Mouse (Mus musculus): ENCODE measurements at regions not wholly inside any gene's neighbourhood (a gene's known extent, or its start where the extent isn't known, plus 50 kb on each side); places are given as distances from the start of the nearest gene placed in this dataset.
A peak's percentile ranks its signal among the peaks of the same experiment; 100 is the strongest.

DNA sequence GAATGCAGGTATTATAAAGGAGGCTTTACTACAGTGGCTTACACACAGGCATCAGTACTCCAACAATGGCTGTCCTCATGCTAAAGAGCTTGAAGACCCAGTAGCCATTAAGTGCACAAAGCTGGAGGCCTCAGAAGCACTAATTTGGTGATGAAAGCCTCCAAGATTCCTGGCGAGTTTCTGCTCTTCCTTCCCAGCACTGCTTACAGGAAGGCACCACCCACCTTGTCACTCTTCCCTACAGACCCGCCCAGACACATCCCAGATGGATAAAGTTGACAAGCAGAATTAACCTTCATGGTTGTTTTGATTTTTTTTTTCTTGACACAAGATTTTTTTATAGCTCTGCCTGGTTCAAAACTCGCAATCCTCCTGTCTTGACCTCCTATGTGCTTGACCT, 59.0 kb upstream of the Hephl1 start:
- no peaks in the 10 kb centered on the region for H3K9me3 ChIP-seq (replicated peaks; ENCODE audit: low read length)
- no peak for DNase-seq (ENCODE audit: extremely low read depth)
- no peaks in the 10 kb centered on the region for H3K36me3 ChIP-seq (replicated peaks in 1 of 2; ENCODE audit: control insufficient read depth in 1 of 2, insufficient read depth in 1 of 2, low read length in 1 of 2)
- no peak overlapping the region for H3K27ac ChIP-seq (ENCODE audit: insufficient read depth, low read depth)
- TF ChIP-seq ZC3H11A (IDR thresholded peaks at IDR 0.05; ENCODE audit: low read depth, low read length) (no peak), ZNF384 (IDR thresholded peaks at IDR 0.05; ENCODE audit: low read depth, low read length) (no peak)
- dilution Hi-C loops (cut with MboI; ENCODE audit: extremely low pct_ligation_motif_present, extremely low pct_unique_long_range_greater_than_20kb, low sequenced_read_pairs): no loop called here
- no peak overlapping the region for H3K9ac ChIP-seq (ENCODE audit: insufficient read depth, low read depth)
- H3K4me1 ChIP-seq (ENCODE audit: control insufficient read depth in 1 of 2, insufficient read depth in 2 of 2): no peaks in the 10 kb centered on the region; a peak in 1 of 4 replicates
- no peaks in the 10 kb centered on the region for H3K79me2 ChIP-seq (replicated peaks; ENCODE audit: control insufficient read depth, extremely low read depth, insufficient read depth, poor library complexity, severe bottlenecking)
- no peaks in the 10 kb centered on the region for H3K27me3 ChIP-seq (replicated peaks)
- no peak overlapping the region for H3K4me3 ChIP-seq (replicated peaks in 1 of 3; ENCODE audit: low read depth in 2 of 3, low read length in 2 of 3, poor library complexity in 1 of 3)
- no peak overlapping the region for H3K4me2 ChIP-seq (ENCODE audit: insufficient read depth, low read depth, poor library complexity, severe bottlenecking)
- in situ Hi-C loops (cut with MboI; ENCODE audit: low pct_ligation_motif_present, low pct_unique_long_range_greater_than_20kb, low sequenced_read_pairs): no loop called here

DNA sequence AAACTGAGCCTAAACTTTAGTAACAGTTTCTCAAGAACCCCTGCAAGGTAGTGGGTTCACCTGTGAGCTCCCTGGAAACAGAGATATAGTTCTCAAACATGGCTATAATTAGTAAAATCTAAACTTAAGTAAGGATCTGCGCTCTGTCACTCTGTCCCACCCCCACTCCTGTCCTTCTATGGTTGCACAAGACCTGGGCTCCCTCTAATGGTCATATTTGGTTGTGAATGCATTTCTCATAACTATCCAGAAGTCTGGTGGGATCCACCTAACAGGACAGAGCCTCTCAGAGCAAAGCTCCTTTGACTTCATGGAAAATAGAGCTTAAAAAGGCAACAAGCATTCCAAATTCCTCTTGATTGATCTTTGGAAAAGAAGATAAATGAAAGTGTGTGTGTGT, 57.8 kb upstream of the Hephl1 start:
- dilution Hi-C loops (cut with MboI; ENCODE audit: extremely low pct_ligation_motif_present, extremely low pct_unique_long_range_greater_than_20kb, low sequenced_read_pairs): no loop called here
- in situ Hi-C loops (cut with MboI; ENCODE audit: low pct_ligation_motif_present, low pct_unique_long_range_greater_than_20kb, low sequenced_read_pairs): no loop called here
- H3K4me1 ChIP-seq (ENCODE audit: control insufficient read depth in 1 of 2, insufficient read depth in 2 of 2): no peaks in the 10 kb centered on the region
- no peaks in the 10 kb centered on the region for H3K36me3 ChIP-seq (replicated peaks in 1 of 2; ENCODE audit: control insufficient read depth in 1 of 2, insufficient read depth in 1 of 2, low read length in 1 of 2)
- H3K9me3 ChIP-seq (replicated peaks; ENCODE audit: low read length): no peaks in the 10 kb centered on the region
- no peak for TF ChIP-seq USF2 (conservative IDR thresholded peaks at IDR 0.05; ENCODE audit: low read depth, low read length)
- TF ChIP-seq TBP (conservative IDR thresholded peaks at IDR 0.05; ENCODE audit: low read depth, low read length): no peak
- TF ChIP-seq SMC3 (IDR thresholded peaks at IDR 0.05; ENCODE audit: low read depth, low read length): peak; percentile 19; the same call in 1 of the 2 replicates
- TF ChIP-seq RAD21 (IDR thresholded peaks at IDR 0.05; ENCODE audit: low read depth, low read length): peak; percentile 69
- TF ChIP-seq PAX5 (IDR thresholded peaks at IDR 0.05; ENCODE audit: low read length): no peak
- no peak for TF ChIP-seq USF1 (IDR thresholded peaks at IDR 0.05; ENCODE audit: low read depth, low read length)
- TF ChIP-seq CTCF (conservative IDR thresholded peaks at IDR 0.05 in 1 of 2, IDR thresholded peaks at IDR 0.05 in 1 of 2; ENCODE audit: low read depth in 2 of 2, low read length in 2 of 2): peak in 1 of 2 experiments; percentile 68; a peak in 2 of 4 replicates
- TF ChIP-seq E2F4 (IDR thresholded peaks at IDR 0.05; ENCODE audit: insufficient replicate concordance, low read depth, low read length): no peak
- H3K27ac ChIP-seq (ENCODE audit: insufficient read depth, low read depth): no peak overlapping the region
- H3K79me2 ChIP-seq (replicated peaks; ENCODE audit: control insufficient read depth, extremely low read depth, insufficient read depth, poor library complexity, severe bottlenecking): no peaks in the 10 kb centered on the region
- peak; percentile 31 for DNase-seq (ENCODE audit: extremely low read depth)
- H3K4me2 ChIP-seq (ENCODE audit: insufficient read depth, low read depth, poor library complexity, severe bottlenecking): no peak overlapping the region
- H3K4me3 ChIP-seq (replicated peaks in 1 of 3; ENCODE audit: low read depth in 2 of 3, low read length in 2 of 3, poor library complexity in 1 of 3): no peak overlapping the region
- no peak overlapping the region for H3K9ac ChIP-seq (ENCODE audit: insufficient read depth, low read depth)
- H3K27me3 ChIP-seq (replicated peaks): no peaks in the 10 kb centered on the region

DNA sequence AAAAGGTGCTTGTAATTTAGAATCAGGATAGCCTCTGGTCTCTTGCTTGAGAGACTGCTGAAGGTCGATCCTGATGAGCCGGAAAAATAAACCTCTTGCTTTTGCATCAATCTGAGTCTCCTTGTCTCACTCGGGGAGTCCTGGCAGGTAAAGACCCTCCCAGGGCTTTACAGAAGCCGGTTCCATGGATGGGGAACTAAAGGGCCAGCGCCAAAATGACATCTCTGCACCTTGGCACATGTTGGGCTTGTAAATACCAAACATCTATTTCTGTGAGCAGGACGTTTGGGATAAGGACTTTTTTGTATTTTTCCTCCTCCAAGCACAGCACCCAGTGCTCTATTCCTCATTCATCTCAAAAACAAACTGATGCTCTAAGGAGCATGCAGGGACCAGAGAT, 57.1 kb upstream of the Hephl1 start:
- no peak for DNase-seq (ENCODE audit: extremely low read depth)
- no peaks in the 10 kb centered on the region for H3K79me2 ChIP-seq (replicated peaks; ENCODE audit: control insufficient read depth, extremely low read depth, insufficient read depth, poor library complexity, severe bottlenecking)
- no peaks in the 10 kb centered on the region for H3K9me3 ChIP-seq (replicated peaks; ENCODE audit: low read length)
- no peak overlapping the region for H3K4me3 ChIP-seq (replicated peaks in 1 of 3; ENCODE audit: low read depth in 2 of 3, low read length in 2 of 3, poor library complexity in 1 of 3)
- no peaks in the 10 kb centered on the region for H3K4me1 ChIP-seq (ENCODE audit: control insufficient read depth in 1 of 2, insufficient read depth in 2 of 2)
- peaks cover 2% of the 10 kb centered on the region for H3K27me3 ChIP-seq (replicated peaks)
- no peak overlapping the region for H3K27ac ChIP-seq (ENCODE audit: insufficient read depth, low read depth)
- no peaks in the 10 kb centered on the region for H3K36me3 ChIP-seq (replicated peaks in 1 of 2; ENCODE audit: control insufficient read depth in 1 of 2, insufficient read depth in 1 of 2, low read length in 1 of 2)
- dilution Hi-C loops (cut with MboI; ENCODE audit: extremely low pct_ligation_motif_present, extremely low pct_unique_long_range_greater_than_20kb, low sequenced_read_pairs): no loop called here
- H3K9ac ChIP-seq (ENCODE audit: insufficient read depth, low read depth): no peak overlapping the region
- no peak for TF ChIP-seq RAD21 (IDR thresholded peaks at IDR 0.05; ENCODE audit: low read depth, low read length)
- TF ChIP-seq ZC3H11A (IDR thresholded peaks at IDR 0.05; ENCODE audit: low read depth, low read length): no peak
- no peak for TF ChIP-seq CTCF (conservative IDR thresholded peaks at IDR 0.05 in 1 of 2, IDR thresholded peaks at IDR 0.05 in 1 of 2; ENCODE audit: low read depth in 2 of 2, low read length in 2 of 2)
- TF ChIP-seq ELF1 (IDR thresholded peaks at IDR 0.05; ENCODE audit: low read depth, low read length): no peak
- TF ChIP-seq USF2 (conservative IDR thresholded peaks at IDR 0.05; ENCODE audit: low read depth, low read length): no peak
- TF ChIP-seq CHD1 (IDR thresholded peaks at IDR 0.05; ENCODE audit: low read depth, low read length): no peak
- no peak for TF ChIP-seq CHD2 (IDR thresholded peaks at IDR 0.05; ENCODE audit: low read length)
- no peak for TF ChIP-seq HCFC1 (IDR thresholded peaks at IDR 0.05; ENCODE audit: low read depth, low read length)
- no peak for TF ChIP-seq MEF2A (IDR thresholded peaks at IDR 0.05; ENCODE audit: borderline replicate concordance, low read depth, low read length)
- no peak for TF ChIP-seq UBTF (IDR thresholded peaks at IDR 0.05; ENCODE audit: low read depth, low read length)
- TF ChIP-seq SIN3A (IDR thresholded peaks at IDR 0.05; ENCODE audit: low read length): no peak
- TF ChIP-seq TCF12 (IDR thresholded peaks at IDR 0.05; ENCODE audit: low read depth, low read length): no peak
- TF ChIP-seq NELFE (IDR thresholded peaks at IDR 0.05; ENCODE audit: low read depth, low read length): no peak
- no peak overlapping the region for H3K4me2 ChIP-seq (ENCODE audit: insufficient read depth, low read depth, poor library complexity, severe bottlenecking)
- in situ Hi-C loops (cut with MboI; ENCODE audit: low pct_ligation_motif_present, low pct_unique_long_range_greater_than_20kb, low sequenced_read_pairs): no loop called here

Measured in CH12.LX (cell line).